Mouse (Mus musculus) cerebellum, postnatal 10 days (tissue): ENCODE results near the gene Snx30.

ENCODE experiments used
- DNase-seq, 2 experiments: peaks; one replicate each; pipeline ENCODE4 v3.0.0; 2021; ENCODE audit warnings: mixed read lengths in 2 of 2

The Snx30 gene

DNA sequence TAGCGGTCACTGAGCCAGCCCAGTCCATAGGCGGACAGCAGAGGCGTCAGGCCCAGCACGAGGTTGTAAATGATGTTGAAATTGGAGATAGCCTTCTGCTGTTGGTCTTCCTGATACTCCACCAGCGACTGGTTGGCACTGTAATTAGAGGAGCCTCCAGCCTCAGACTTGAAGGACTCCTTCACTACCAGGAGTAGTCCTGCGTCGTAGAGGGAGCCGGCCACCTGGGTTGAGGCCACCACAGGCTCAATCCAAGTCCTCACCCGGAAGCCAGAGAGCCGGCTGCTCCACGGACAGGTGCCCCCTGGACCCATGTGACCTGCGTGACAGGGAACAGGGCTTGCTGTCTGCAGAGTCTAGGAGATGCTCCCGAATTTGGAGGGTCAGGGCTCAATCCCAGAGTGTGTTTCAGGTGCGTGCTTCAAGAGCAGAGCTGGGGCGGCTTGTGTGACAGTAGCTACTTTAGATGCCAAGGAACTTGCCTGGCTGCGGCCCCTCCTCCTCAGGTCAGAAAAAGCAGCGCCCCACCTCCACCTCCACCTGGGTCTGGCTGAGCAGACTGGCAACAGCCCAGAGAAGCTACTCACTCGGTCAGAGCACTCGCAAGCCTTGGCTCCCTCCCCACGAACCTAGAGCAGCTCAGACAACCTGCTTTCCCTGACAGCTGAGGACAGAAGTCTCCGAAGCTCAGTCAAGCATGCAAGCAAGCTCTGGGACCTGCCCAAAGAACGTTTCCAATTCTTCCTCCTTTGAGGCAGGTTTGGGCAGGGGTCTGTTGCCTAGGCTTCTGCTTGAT lies 109.2 kb downstream of the Snx30 start, which contains the start of gene Slc46a2:
Gene Slc46a2, minus strand, starts transcription at position 449 of the 796 bp plus-strand sequence.
- peak; percentile 73 to 83 for DNase-seq

DNA sequence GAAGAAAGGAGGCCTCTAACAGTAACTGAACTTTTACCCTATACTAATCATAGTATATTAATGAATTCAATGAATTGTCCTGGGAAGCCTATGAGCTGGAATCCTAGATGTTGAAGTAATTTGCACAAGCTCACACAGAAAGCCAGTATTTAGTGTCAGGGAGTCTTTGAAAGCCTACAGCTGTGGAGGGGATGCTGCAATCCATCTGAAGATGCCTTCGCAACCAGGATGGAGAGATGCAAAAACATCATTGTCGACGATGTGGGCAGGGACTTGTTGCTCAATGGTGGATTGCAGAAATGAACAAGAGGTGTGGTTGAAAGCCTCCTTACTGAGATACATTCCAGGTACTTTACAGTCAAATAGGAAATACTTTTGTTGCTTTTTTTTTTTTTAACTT lies 112.3 kb downstream of the Snx30 start:
- DNase-seq = no peak

DNA sequence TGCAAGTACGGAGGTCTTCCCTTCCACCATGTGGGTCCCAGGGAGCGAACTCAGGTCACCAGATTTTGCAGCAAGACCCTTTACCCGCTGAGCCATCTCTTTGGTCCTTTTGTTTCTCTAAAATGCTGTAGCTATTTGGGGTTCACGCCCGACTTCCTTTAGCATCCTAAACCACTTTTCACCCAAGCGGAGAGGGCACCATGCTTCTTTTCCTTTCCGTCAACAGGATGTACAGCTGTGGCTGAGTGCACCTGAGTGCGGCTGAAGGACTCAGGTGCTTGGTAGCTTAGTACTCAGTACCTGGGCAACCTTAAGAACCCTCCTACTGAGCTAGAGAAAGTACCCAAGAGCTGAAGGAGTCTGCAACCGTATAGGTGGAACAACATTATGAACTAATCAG lies 119.4 kb downstream of the Snx30 start:
- no peak for DNase-seq

DNA sequence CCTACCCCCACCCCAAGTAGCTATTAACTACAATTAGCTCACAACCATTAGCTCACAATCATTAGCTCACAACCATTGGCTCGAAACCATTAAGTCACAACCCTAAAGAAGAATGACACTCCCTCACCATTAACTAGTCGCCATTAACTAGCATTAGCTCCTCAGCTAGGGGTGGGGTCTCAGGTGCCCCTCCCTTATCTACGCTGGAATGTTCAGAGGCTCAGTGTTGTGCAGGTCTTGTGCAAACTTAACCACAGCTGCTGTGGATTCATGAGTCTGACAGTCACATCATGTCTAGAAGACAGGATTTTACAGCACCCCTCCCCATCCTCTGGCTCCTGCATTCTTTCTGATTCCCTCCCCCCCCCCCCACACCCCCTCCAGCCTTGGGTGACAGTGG lies 122.0 kb downstream of the Snx30 start:
- no peak for DNase-seq

DNA sequence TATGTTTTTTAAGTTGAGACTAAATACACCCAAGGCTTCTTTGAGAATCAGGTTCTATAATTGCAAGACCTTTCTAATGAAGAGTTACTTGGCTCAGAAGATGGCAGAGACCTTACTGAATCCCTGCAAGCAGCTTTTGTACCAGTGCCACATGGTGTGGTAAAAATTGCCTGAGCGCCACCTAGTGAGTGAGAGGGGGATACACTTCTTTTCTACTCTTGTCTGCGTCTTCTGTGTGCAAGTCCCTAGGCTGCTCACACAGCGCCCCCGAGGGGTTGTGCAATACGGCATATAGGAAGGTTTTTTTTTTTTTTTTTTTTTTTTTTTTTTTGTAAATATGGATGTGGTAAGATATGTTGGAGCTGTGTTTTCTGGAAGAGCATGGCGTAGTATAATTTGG lies 122.7 kb downstream of the Snx30 start:
- peak; percentile 86 for DNase-seq

DNA sequence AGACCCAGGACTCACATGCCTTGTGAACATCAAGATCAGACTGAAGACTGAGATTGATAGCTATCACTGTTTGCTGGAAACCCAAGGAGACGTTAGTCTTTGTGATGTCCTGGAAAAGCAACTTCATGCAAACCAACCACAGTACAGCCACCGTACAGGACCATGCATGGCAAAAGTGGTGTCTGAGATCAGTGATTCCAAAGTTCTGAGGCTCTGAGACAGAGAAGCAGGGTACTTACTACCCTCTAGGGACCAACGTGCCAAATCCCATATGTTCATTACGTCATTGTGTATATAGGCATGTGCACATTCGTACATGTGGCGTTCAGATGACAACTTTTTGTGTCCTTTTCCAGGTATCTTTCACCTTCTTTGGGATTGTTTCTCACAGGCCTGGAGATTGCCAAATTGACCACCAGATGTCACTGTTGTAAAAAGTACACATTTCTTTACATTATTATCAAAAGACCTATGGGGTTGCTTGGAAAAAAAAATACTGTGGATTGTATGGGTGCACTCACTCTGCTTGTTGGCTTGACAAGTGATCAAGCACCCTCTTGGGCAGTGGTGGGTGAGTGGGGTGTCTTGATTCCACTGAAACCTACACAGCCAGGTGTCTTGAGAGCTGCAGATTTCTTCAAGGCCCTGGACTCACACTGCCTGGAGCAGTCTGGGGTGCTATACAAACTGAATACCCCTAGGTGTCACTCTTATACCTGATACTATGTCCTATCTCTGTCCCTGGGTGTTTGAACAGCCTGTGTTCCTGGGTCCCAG lies 127.1 kb downstream of the Snx30 start:
- DNase-seq = peak; percentile 32 to 40

DNA sequence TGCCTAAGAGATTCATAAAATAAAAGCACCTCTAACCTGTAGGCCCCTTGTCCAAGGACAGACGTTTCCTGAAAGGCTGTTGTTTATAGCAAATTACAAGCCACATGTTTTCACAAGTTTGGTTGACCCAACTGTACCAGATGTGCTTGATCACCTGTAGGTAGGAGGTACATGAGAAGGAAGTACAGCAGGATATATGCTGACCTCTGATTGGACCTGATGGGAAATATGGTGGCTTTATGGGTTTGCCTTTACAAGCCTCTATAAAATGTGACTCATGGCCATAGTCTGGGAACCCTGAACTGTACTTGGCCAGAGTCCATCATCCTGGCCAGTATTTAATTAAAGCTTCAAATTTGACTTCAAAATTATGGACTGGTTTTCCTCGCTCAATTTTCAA lies 131.9 kb downstream of the Snx30 start:
- no peak for DNase-seq
